ENCODE assay signal across 24 mouse cellular contexts in genomic region chr5:128538646-128539045, GRCm38 (mm10).
DNase-seq lines count a peak whose midpoint lies in the region; ATAC-seq and TF ChIP-seq lines count a peak whose summit lies in the region.
"Had no signal": no experiment of that assay in that cellular context is flagged by ENCODE, and none has a peak within 500 bp of the region (broad histone marks: within the 10 kb centered on the region; RNA-seq: fewer than 3 reads in every experiment).

No protein-coding gene starts in this region.

- no peak overlapping the region for H3K4me3 ChIP-seq in forebrain, embryonic 10.5 days
- H3K4me3 ChIP-seq in forebrain, postnatal 0 days (ENCODE audit: low read depth, low read length) = no peak overlapping the region
- no peak overlapping the region for H3K4me3 ChIP-seq in midbrain, embryonic 10.5 days
- H3K4me3 ChIP-seq in midbrain, embryonic 14.5 days (replicated peaks; ENCODE audit: low read depth, low read length) = no peak overlapping the region
- no peak overlapping the region for H3K4me3 ChIP-seq in gastrocnemius, adult 2 months
- H3K4me3 ChIP-seq: embryonic facial prominence, embryonic 13.5 days; erythroblast, embryonic 14.5 days; forebrain, embryonic 13.5 days; heart, adult 2 months; heart, embryonic 10.5 days; heart, embryonic 13.5 days had no signal

- ATAC-seq in forebrain, postnatal 0 days = no peak
- ATAC-seq in midbrain, embryonic 14.5 days (ENCODE audit: low FRiP score, low TSS enrichment) = no peak
- ATAC-seq: forebrain, embryonic 13.5 days; forebrain, embryonic 16.5 days; intestine, postnatal 0 days; Patski had no signal

- no peak overlapping the region for H3K9ac ChIP-seq in forebrain, postnatal 0 days
- no peak overlapping the region for H3K9ac ChIP-seq in midbrain, embryonic 14.5 days (replicated peaks; ENCODE audit: low read length)
- H3K9ac ChIP-seq: embryonic facial prominence, embryonic 13.5 days; forebrain, embryonic 13.5 days; heart, embryonic 13.5 days; hindbrain, embryonic 14.5 days had no signal

- no peaks in the 10 kb centered on the region for H3K36me3 ChIP-seq in forebrain, embryonic 10.5 days (replicated peaks)
- H3K36me3 ChIP-seq in forebrain, postnatal 0 days (ENCODE audit: insufficient read depth) = no peaks in the 10 kb centered on the region
- no peaks in the 10 kb centered on the region for H3K36me3 ChIP-seq in midbrain, embryonic 10.5 days
- no peaks in the 10 kb centered on the region for H3K36me3 ChIP-seq in midbrain, embryonic 14.5 days (ENCODE audit: control insufficient read depth, insufficient read depth, low read length)
- H3K36me3 ChIP-seq: embryonic facial prominence, embryonic 13.5 days; heart, embryonic 10.5 days; heart, embryonic 13.5 days had no signal

- no peaks in the 10 kb centered on the region for H3K9me3 ChIP-seq in forebrain, embryonic 10.5 days
- H3K9me3 ChIP-seq in forebrain, postnatal 0 days (ENCODE audit: low read length) = no peaks in the 10 kb centered on the region
- H3K9me3 ChIP-seq in midbrain, embryonic 10.5 days (replicated peaks) = no peaks in the 10 kb centered on the region
- H3K9me3 ChIP-seq in midbrain, embryonic 14.5 days (ENCODE audit: control insufficient read depth, low read length) = no peaks in the 10 kb centered on the region
- H3K9me3 ChIP-seq: embryonic facial prominence, embryonic 13.5 days; forebrain, embryonic 13.5 days; heart, embryonic 10.5 days; heart, embryonic 13.5 days had no signal

- no peak for TF ChIP-seq CTCF in forebrain, postnatal 0 days (IDR thresholded peaks at IDR 0.05; ENCODE audit: low read depth)
- TF ChIP-seq CTCF in gastrocnemius, adult 2 months (IDR thresholded peaks at IDR 0.05) = no peak

- H3K4me2 ChIP-seq in forebrain, postnatal 0 days (ENCODE audit: low read depth) = no peak overlapping the region
- no peak overlapping the region for H3K4me2 ChIP-seq in midbrain, embryonic 14.5 days (ENCODE audit: low read length)
- H3K4me2 ChIP-seq: embryonic facial prominence, embryonic 13.5 days; forebrain, embryonic 13.5 days; heart, embryonic 13.5 days; hindbrain, embryonic 14.5 days had no signal

- H3K4me1 ChIP-seq in forebrain, embryonic 10.5 days = peaks cover 39% of the 10 kb centered on the region
- no peaks in the 10 kb centered on the region for H3K4me1 ChIP-seq in forebrain, postnatal 0 days (ENCODE audit: insufficient read depth)
- peaks cover 53% of the 10 kb centered on the region for H3K4me1 ChIP-seq in midbrain, embryonic 10.5 days
- peaks cover 9% of the 10 kb centered on the region; the same call in 1 of the 2 replicates for H3K4me1 ChIP-seq in midbrain, embryonic 14.5 days (ENCODE audit: control insufficient read depth, insufficient read depth, low read length)

- DNase-seq in forebrain, embryonic 10.5 days (ENCODE audit: extremely low spot score, low spot score) = no peak
- DNase-seq in forebrain, postnatal 0 days = no peak
- DNase-seq in midbrain, embryonic 10.5 days (ENCODE audit: low spot score) = peak; percentile 39
- no peak for DNase-seq in midbrain, embryonic 14.5 days
- DNase-seq in retina, embryonic 14.5 days (ENCODE audit: low spot score) = peak; percentile 45
- DNase-seq in gastrocnemius, adult 2 months = no peak
- DNase-seq: adrenal gland, postnatal 10 days; cerebellum, adult 11 months; cerebellum, adult 2 months; cerebellum, adult 9-11 months; cerebellum, postnatal 25 days; gastrocnemius, postnatal 36 days; heart, adult 2 months; heart, postnatal 14 days; heart, postnatal 4 days had no signal

- WGBS in forebrain, embryonic 10.5 days = 52% methylated on average over 5 of the region's 5 CpGs
- WGBS in forebrain, postnatal 0 days = 46% methylated on average over 5 of the region's 5 CpGs
- WGBS in midbrain, embryonic 10.5 days = 44% methylated on average over 5 of the region's 5 CpGs
- 33% methylated on average over 5 of the region's 5 CpGs for WGBS in midbrain, embryonic 14.5 days

- intact Hi-C loops in gastrocnemius, adult 2 months (cut with DNase I) = no loop called here

- H3K27me3 ChIP-seq in forebrain, embryonic 10.5 days (ENCODE audit: poor library complexity, severe bottlenecking) = peaks cover 72% of the 10 kb centered on the region
- H3K27me3 ChIP-seq in forebrain, postnatal 0 days (ENCODE audit: insufficient read depth, low read length) = no peaks in the 10 kb centered on the region
- H3K27me3 ChIP-seq in midbrain, embryonic 10.5 days (ENCODE audit: low read depth, poor library complexity, severe bottlenecking) = peaks cover 17% of the 10 kb centered on the region
- no peaks in the 10 kb centered on the region for H3K27me3 ChIP-seq in midbrain, embryonic 14.5 days (ENCODE audit: control insufficient read depth, insufficient read depth, low read length)
- H3K27me3 ChIP-seq: embryonic facial prominence, embryonic 13.5 days; Patski had no signal

- peak overlapping the region; percentile 60 for H3K27ac ChIP-seq in forebrain, embryonic 10.5 days
- H3K27ac ChIP-seq in forebrain, postnatal 0 days (ENCODE audit: low read depth, low read length) = no peak overlapping the region
- peak overlapping the region; percentile 63; the same call in 1 of the 2 replicates for H3K27ac ChIP-seq in midbrain, embryonic 10.5 days (replicated peaks)
- no peak overlapping the region for H3K27ac ChIP-seq in midbrain, embryonic 14.5 days (replicated peaks; ENCODE audit: low read depth, low read length)
- no peak overlapping the region for H3K27ac ChIP-seq in gastrocnemius, adult 2 months
- H3K27ac ChIP-seq: embryonic facial prominence, embryonic 13.5 days; forebrain, embryonic 13.5 days; heart, adult 2 months; heart, embryonic 10.5 days; heart, embryonic 13.5 days; hindbrain, embryonic 14.5 days had no signal

Comparison
In these comparisons a context has a peak if more than half of its experiments do, and no peak if none do; other contexts are left out.
1. DNase-seq: peak in midbrain, embryonic 10.5 days (single experiment) and retina, embryonic 14.5 days (single experiment); none in forebrain, embryonic 10.5 days (single experiment), forebrain, postnatal 0 days (single experiment), midbrain, embryonic 14.5 days (single experiment) and gastrocnemius, adult 2 months (single experiment).
2. H3K27ac ChIP-seq: peak in forebrain, embryonic 10.5 days (single experiment) and midbrain, embryonic 10.5 days (single experiment); none in forebrain, postnatal 0 days (single experiment), midbrain, embryonic 14.5 days (single experiment) and gastrocnemius, adult 2 months (single experiment).